Mouse (Mus musculus) heart, adult 2 months (tissue): ENCODE data around the gene Atg7. TPM values are rescaled to one million over a fixed set of nuclear protein-coding genes. Genes with fewer than 3 reads are reported as not detected.
A peak's percentile ranks its signal among the peaks of the same experiment; 100 is the strongest.

Source experiments
- DNase-seq, 2 experiments: peaks; one replicate each; pipeline ENCODE4 v3.0.0; 2021
- H3K27ac ChIP-seq: fragments of 200-600 bp; 2 replicates; pipeline ENCODE4 v1.8.1; 2022
- H3K27me3 ChIP-seq: fragments of 200-500 bp; 2 replicates; pipeline ENCODE4 v1.6.1; 2012; ENCODE audit warnings: mild to moderate bottlenecking, low read length, inconsistent platforms, mixed read lengths; ENCODE audit not compliant: control insufficient read depth, insufficient read depth
- H3K36me3 ChIP-seq: fragments of 200-500 bp; 2 replicates; pipeline ENCODE4 v1.6.1; 2012; ENCODE audit warnings: low read length, inconsistent platforms; ENCODE audit not compliant: control insufficient read depth, insufficient read depth
- H3K4me1 ChIP-seq: fragments of 200-500 bp; 2 replicates; pipeline ENCODE4 v1.6.1; 2011; ENCODE audit warnings: low read length; ENCODE audit not compliant: control insufficient read depth, insufficient read depth
- H3K4me3 ChIP-seq: fragments of 200-600 bp; 2 replicates; pipeline ENCODE4 v1.8.1; 2022
- H3K79me2 ChIP-seq: fragments of 200-500 bp; replicated peaks from 2 replicates; pipeline ENCODE4 v1.6.1; 2012; ENCODE audit warnings: mild to moderate bottlenecking, inconsistent platforms, low read length, moderate library complexity, mixed read lengths; ENCODE audit not compliant: control insufficient read depth, insufficient read depth
- H3K9ac ChIP-seq: fragments of 200-500 bp; 2 replicates; pipeline ENCODE4 v1.6.1; 2012; ENCODE audit warnings: low read depth, mild to moderate bottlenecking, control low read depth, inconsistent platforms, low read length, mixed read lengths
- CTCF ChIP-seq: fragments of 200-600 bp; IDR thresholded peaks from 2 replicates; pipeline ENCODE4 v1.8.1; 2022; ENCODE audit warnings: antibody characterized with exemption, mild to moderate bottlenecking, moderate library complexity
- EP300 ChIP-seq: fragments of 200-500 bp; IDR thresholded peaks from 2 replicates; pipeline ENCODE4 v1.6.1; 2011; ENCODE audit warnings: low read depth, low read length, control low read depth; ENCODE audit not compliant: insufficient read depth
- POLR2A ChIP-seq: fragments of 200-500 bp; IDR thresholded peaks from 2 replicates; pipeline ENCODE4 v1.6.1; 2011; ENCODE audit warnings: mild to moderate bottlenecking, low read depth, low read length, control low read depth; ENCODE audit not compliant: insufficient read depth
- WGBS: fragments of 180-500 bp; shearing (Covaris S2); methylation state at CpG from one replicate; pipeline ENCODE4 v1.1.7; 2018; 5-methylcytosine and 5-hydroxymethylcytosine counted together
- intact Hi-C: fragments of 180-260 bp; cut with DNase I; formaldehyde crosslinking; loops from one replicate; pipeline ENCODE4 v1.15.1; 2025
- polyA plus RNA-seq: library from polyadenylated mRNA; depleted of rRNA; stranded (reverse); fragments of >200 nt; gene quantifications from 2 replicates; pipeline ENCODE4 v1.2.3, GENCODE M21; 2012
- total RNA-seq, 2 experiments: library from RNA; stranded (reverse); gene quantifications; 2 replicates each; pipeline ENCODE4 v1.2.3; 2021

Gene Atg7
- total and polyA plus RNA-seq, 3 experiments = 9.9 to 11.1 (median 10.7) TPM

DNA sequence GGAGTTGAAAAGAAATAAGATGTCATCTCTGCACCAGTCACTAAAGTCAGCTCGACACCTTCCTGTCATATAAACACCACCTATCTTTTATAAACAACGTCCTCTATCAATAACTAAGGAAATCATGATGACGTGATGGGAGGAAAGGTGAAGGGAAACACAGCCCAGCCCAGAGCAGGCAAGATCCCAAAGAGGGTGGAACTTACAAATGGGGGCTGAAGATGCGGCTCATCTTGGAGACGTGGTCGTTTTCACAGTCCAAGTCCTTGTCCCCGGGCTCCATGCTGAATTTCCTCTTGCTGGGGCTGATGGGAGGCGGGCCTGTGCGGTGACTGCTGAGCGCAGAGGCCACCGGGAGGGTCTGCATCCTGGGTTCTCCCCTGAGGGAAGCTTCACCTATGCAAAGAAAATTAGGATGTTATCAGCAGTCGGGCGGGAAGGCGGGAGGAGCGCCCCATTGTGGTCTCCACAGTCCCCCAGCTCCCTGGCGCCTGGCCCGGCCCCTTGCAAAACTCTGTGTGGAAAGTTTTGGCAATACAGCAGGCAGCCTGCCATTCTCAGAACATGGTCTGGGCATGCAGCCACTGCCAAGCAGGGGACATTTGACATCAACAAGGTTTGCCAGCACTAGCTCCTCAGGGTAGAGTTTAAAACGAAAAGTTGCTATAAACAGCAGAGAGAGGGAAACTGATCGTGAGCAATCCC lies 247.7 kb downstream of the Atg7 start:
- 7% methylated on average over 19 of the region's 19 CpGs for WGBS
- Histone ChIP-seq H3K27me3 (no peaks in the 10 kb centered on the region), H3K4me3 (peak overlapping the region; percentile 22), H3K36me3 (peaks cover 6% of the 10 kb centered on the region; the same call in 1 of the 2 replicates), H3K9ac (no peak overlapping the region), H3K4me1 (peaks cover 59% of the 10 kb centered on the region), H3K27ac (peak overlapping the region; percentile 77), H3K79me2 (peaks cover 8% of the 10 kb centered on the region)
- intact Hi-C loops = loop anchor here (2.0 kb wide), 1 partner anchor 30 kb away; no protein-coding TSS in a partner anchor
- TF ChIP-seq EP300 (peak; percentile 83), CTCF (peak; percentile 41), POLR2A (no peak)
- peak; percentile 90 for DNase-seq

DNA sequence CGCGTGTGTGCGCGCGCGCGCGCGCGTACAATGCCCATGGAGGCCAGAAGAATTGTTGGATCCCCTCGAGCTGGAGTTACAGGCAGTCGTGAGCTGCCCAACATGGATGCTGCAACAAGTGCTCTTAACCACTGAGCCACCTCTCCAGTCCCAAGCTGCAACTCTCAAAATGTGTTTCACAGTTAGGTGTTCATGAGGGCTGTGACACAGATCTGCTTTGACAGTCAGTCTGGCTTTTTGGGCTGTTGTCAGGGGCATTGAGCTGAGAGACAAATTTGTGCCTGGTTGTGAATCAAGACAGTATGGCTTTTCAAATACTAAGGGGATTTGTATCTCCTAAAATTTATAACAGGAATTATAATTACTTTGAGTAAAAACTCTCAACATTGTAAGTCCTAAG lies 248.4 kb downstream of the Atg7 start:
- H3K4me3 ChIP-seq = no peak overlapping the region
- DNase-seq = peak in 1 of 2 experiments; percentile 24
- WGBS = 85% methylated on average over 12 of the region's 12 CpGs
- intact Hi-C loops = loop anchor here (2.0 kb wide), 1 partner anchor 30 kb away; no protein-coding TSS in a partner anchor
- TF ChIP-seq POLR2A (no peak), EP300 (no peak), CTCF (no peak)
- H3K27ac ChIP-seq = peak overlapping the region; percentile 77
- no peak overlapping the region for H3K9ac ChIP-seq
- H3K27me3 ChIP-seq = no peaks in the 10 kb centered on the region
- peaks cover 4% of the 10 kb centered on the region for H3K79me2 ChIP-seq
- H3K4me1 ChIP-seq = peaks cover 56% of the 10 kb centered on the region
- H3K36me3 ChIP-seq = peaks cover 6% of the 10 kb centered on the region; the same call in 1 of the 2 replicates

GRCm38 (mm10) chr6:114891771-114892170 lies 248.9 kb downstream of the Atg7 start:
- H3K4me1 ChIP-seq = peaks cover 56% of the 10 kb centered on the region
- intact Hi-C loops = loop anchor here (2.0 kb wide), 1 partner anchor 29 kb away; no protein-coding TSS in a partner anchor
- peaks cover 4% of the 10 kb centered on the region for H3K79me2 ChIP-seq
- H3K27me3 ChIP-seq = no peaks in the 10 kb centered on the region
- peak overlapping the region; percentile 77 for H3K27ac ChIP-seq
- peaks cover 6% of the 10 kb centered on the region; the same call in 1 of the 2 replicates for H3K36me3 ChIP-seq
- H3K4me3 ChIP-seq = no peak overlapping the region
- H3K9ac ChIP-seq = no peak overlapping the region
- peak in 1 of 2 experiments; percentile 30 for DNase-seq
- TF ChIP-seq CTCF = no peak
- no peak for TF ChIP-seq POLR2A
- TF ChIP-seq EP300 = no peak
- 53% methylated on average over 12 of the region's 12 CpGs for WGBS

DNA sequence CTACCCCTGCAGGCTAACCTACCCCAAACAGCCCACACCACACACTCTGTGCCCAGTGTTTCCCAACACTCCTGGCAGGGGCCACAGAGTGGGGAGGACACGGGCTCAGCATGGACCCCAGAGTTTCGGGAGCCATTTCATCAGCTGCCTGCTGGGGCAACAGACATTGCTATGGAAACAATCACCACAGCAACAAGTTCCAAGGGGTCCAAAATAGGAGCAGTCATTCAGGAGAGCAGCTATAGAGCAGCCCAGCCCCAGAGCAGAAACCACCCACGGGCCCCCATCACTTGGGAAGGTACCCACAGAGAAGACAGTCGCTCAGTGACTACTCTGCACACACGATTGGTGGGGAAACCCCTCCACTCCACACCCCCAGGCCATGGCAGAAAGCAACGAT lies 249.5 kb downstream of the Atg7 start:
- intact Hi-C loops = no loop called here
- DNase-seq = peak; percentile 65 to 70
- TF ChIP-seq EP300 = no peak
- TF ChIP-seq CTCF = no peak
- TF ChIP-seq POLR2A = no peak
- peaks cover 4% of the 10 kb centered on the region for H3K79me2 ChIP-seq
- H3K4me3 ChIP-seq = no peak overlapping the region
- WGBS = 23% methylated on average over 6 of the region's 6 CpGs
- H3K36me3 ChIP-seq = peaks cover 6% of the 10 kb centered on the region; the same call in 1 of the 2 replicates
- no peaks in the 10 kb centered on the region for H3K27me3 ChIP-seq
- H3K9ac ChIP-seq = no peak overlapping the region
- peaks cover 50% of the 10 kb centered on the region for H3K4me1 ChIP-seq
- peak overlapping the region; percentile 77 for H3K27ac ChIP-seq

GRCm38 (mm10) chr6:114893427-114894209 lies 250.7 kb downstream of the Atg7 start:
- Histone ChIP-seq H3K27ac (peak overlapping the region; percentile 77), H3K36me3 (peaks cover 6% of the 10 kb centered on the region; the same call in 1 of the 2 replicates), H3K79me2 (peaks cover 4% of the 10 kb centered on the region), H3K4me1 (peaks cover 44% of the 10 kb centered on the region), H3K27me3 (no peaks in the 10 kb centered on the region), H3K9ac (peak overlapping the region; percentile 23; the same call in 1 of the 2 replicates), H3K4me3 (no peak overlapping the region)
- DNase-seq = peak; percentile 82 to 90
- 41% methylated on average over 20 of the region's 20 CpGs for WGBS
- intact Hi-C loops = no loop called here
- no peak for TF ChIP-seq POLR2A
- 0 out of 2 replicates have a peak, but pooled peaks have one; percentile 31 for TF ChIP-seq EP300
